Mouse (Mus musculus) intestine, embryonic 14.5 days (tissue): ENCODE data around the gene Serac1. TPM values are rescaled to one million over a fixed set of nuclear protein-coding genes. Genes with fewer than 3 reads are reported as not detected.

Experiments
- ATAC-seq: fragments of 200-750 bp; cut with Nextera tagmentation; replicated peaks from 2 replicates; pipeline ENCODE4 v1.8.0; 2017; ENCODE audit warnings: low read depth, moderate number of reproducible peaks, moderate TSS enrichment, moderate library complexity; ENCODE audit not compliant: low FRiP score, low TSS enrichment
- DNase-seq: peaks from one replicate; pipeline ENCODE4 v3.0.0-alpha.2; 2018; ENCODE audit warnings: low spot score
- H3K27ac ChIP-seq: fragments of 300-500 bp; sonication (generic); 2 replicates; pipeline ENCODE4 v1.5.1; 2014; ENCODE audit warnings: low read depth, mild to moderate bottlenecking, control low read depth
- H3K27me3 ChIP-seq: fragments of 300-500 bp; sonication (generic); replicated peaks from 2 replicates; pipeline ENCODE4 v1.6.1; 2014; ENCODE audit warnings: low read length, control low read depth; ENCODE audit not compliant: control insufficient read depth, insufficient read depth
- H3K36me3 ChIP-seq: fragments of 300-500 bp; sonication (generic); 2 replicates; pipeline ENCODE4 v1.6.1; 2014; ENCODE audit warnings: low read length, control low read depth; ENCODE audit not compliant: control insufficient read depth, insufficient read depth
- H3K4me1 ChIP-seq: fragments of 300-500 bp; sonication (generic); replicated peaks from 2 replicates; pipeline ENCODE4 v1.6.1; 2014; ENCODE audit warnings: low read length, control low read depth, mixed read lengths; ENCODE audit not compliant: control insufficient read depth, insufficient read depth
- H3K4me2 ChIP-seq: fragments of 300-500 bp; sonication (generic); 2 replicates; pipeline ENCODE4 v1.6.1; 2014; ENCODE audit warnings: low read length
- H3K4me3 ChIP-seq: fragments of 300-500 bp; sonication (generic); 2 replicates; pipeline ENCODE4 v1.5.1; 2014; ENCODE audit warnings: low read depth, low read length, control low read depth, mixed read lengths
- H3K9ac ChIP-seq: fragments of 300-500 bp; sonication (generic); 2 replicates; pipeline ENCODE4 v1.6.1; 2014; ENCODE audit warnings: mild to moderate bottlenecking, low read length
- H3K9me3 ChIP-seq: fragments of 300-500 bp; sonication (generic); 2 replicates; pipeline ENCODE4 v1.6.1; 2016; ENCODE audit warnings: low read length, control low read depth; ENCODE audit not compliant: control insufficient read depth
- WGBS: fragments of 180-500 bp; shearing (Covaris S2); extraction: QIAGEN DNeasy Blood & Tissue Kit; methylation state at CpG from one replicate; pipeline ENCODE4 v1.1.7; 2014; 5-methylcytosine and 5-hydroxymethylcytosine counted together
- polyA plus RNA-seq: library from polyadenylated mRNA; unstranded; fragments of >200 nt; fragmentation: Nextera tagmentation; extraction: Ambion mirVana; gene quantifications from 2 replicates; pipeline ENCODE4 v1.2.1, GENCODE M21; 2014

Gene Serac1
- 5.1 and 5.4 TPM in 2 replicates for polyA plus RNA-seq

DNA sequence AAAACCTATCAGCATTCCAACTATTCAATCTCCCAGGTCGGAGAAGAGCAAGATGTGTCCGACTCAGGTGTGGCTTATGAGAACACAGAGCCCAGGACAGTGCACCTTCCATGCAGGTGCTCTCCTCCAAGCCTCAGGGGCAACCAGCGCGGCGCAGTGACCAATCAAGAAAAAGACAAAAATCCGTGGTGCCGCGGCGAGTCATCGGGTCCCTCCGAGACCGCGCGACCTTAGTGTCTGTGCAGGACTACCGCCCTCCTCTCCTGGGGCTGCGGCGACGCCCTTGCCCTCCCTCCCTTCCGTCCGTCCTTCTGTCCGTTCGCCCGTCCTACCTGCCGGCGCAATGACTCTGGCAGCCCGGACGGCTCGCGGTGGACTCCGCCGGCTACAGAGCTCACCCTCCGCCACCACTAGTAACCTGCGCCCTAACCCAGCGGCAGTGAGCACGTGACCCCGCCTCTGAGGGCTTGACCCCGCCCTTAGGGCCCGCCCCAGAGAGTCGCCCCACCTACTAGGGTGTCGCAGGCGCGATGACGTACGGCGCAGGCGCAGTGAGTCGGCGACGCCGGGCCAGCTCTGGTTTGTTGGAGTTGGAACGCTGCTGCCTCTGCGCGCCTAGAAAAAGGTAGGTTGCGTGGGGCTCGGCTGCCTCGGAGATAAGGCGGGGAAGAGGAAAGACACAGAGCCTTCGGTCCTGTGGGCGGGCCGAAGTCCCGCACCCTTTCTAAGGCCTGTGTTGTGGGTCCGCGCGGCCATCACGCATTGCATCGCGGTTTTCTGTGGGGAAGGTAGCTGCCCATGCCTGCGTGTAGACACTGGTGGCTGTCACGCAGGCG, at the start of gene Serac1, which contains the start of gene Gtf2h5:
TSS of gene Serac1 (minus strand) at position 455 of the 836 bp plus-strand sequence.
TSS of gene Gtf2h5 (plus strand) at position 500 of the 836 bp plus-strand sequence.
- WGBS: under 1% methylated on average over 70 of the region's 70 CpGs
- peak; percentile 98 for DNase-seq
- H3K36me3 ChIP-seq: peaks cover 18% of the 10 kb centered on the region

DNA sequence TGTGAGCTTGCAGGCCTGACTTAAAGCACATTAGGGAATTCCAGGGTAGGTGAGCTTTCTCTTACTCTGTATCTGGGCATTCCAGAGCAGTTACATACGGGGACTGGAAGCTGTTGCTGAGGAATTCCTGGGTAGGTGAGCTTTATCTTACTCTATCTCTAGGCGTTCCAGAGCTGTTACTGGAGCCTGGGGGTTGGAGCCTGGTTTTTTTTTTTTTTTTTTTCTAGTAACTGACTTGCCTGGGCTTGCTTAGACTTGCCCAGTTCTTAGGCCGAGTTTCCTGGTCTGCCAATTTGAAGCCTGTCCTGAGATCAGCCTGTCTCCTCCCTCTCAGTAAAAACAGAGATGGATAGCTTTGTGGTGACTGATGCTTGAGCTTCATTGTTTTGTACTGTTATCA, 48.5 kb upstream of the Serac1 start:
- Histone ChIP-seq H3K27ac (no peak overlapping the region), H3K4me1 (no peaks in the 10 kb centered on the region), H3K4me2 (no peak overlapping the region), H3K9ac (no peak overlapping the region), H3K27me3 (no peaks in the 10 kb centered on the region), H3K36me3 (peaks cover 17% of the 10 kb centered on the region), H3K4me3 (no peak overlapping the region), H3K9me3 (no peaks in the 10 kb centered on the region)
- DNase-seq (no peak), ATAC-seq (no peak)
- 25% methylated on average over 3 of the region's 3 CpGs for WGBS

More for the DNA sequence above, at the start of gene Serac1, which contains the start of gene Gtf2h5:
- Histone ChIP-seq H3K27ac (peak within 1 kb of the TSS; percentile 79), H3K4me3 (peak within 1 kb of the TSS; percentile 84), H3K4me1 (peaks cover 9% of the 10 kb centered on the region; the same call in 1 of the 2 replicates), H3K9me3 (no peaks in the 10 kb centered on the region), H3K27me3 (no peaks in the 10 kb centered on the region), H3K4me2 (peak within 1 kb of the TSS; percentile 85), H3K9ac (peak within 1 kb of the TSS; percentile 83)
- peak; percentile 98 for ATAC-seq

DNA sequence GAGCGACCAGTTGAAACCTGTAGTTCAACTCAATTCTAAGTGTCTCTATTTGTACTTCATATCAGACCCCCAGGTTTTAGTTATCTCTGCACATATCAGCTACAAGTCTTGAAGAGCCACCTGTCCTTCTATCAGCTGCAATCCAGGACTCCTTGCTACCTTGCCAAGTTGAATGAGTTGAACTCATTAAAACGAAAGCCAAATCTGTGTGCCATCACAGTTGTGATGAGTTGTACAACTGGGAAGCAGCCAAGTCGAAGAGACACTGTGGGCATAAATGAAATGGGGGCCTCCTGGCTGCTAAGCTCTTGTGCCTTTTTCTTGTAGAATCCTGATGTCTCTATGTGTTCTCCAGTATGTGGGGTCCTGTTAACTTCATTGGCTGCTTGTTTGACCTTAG, 45.9 kb upstream of the Serac1 start:
- Histone ChIP-seq H3K9me3 (no peaks in the 10 kb centered on the region), H3K4me1 (no peaks in the 10 kb centered on the region), H3K27ac (no peak overlapping the region), H3K36me3 (peaks cover 28% of the 10 kb centered on the region), H3K27me3 (no peaks in the 10 kb centered on the region), H3K4me2 (no peak overlapping the region), H3K4me3 (no peak overlapping the region), H3K9ac (no peak overlapping the region)
- no peak for ATAC-seq
- DNase-seq: no peak
- 99% methylated on average over 3 of the region's 3 CpGs for WGBS

GRCm38 (mm10) chr17:6123776-6124175, 44.2 kb upstream of the Serac1 start:
- no peaks in the 10 kb centered on the region for H3K27me3 ChIP-seq
- no peaks in the 10 kb centered on the region for H3K9me3 ChIP-seq
- no peak overlapping the region for H3K9ac ChIP-seq
- H3K4me2 ChIP-seq: no peak overlapping the region
- WGBS: 89% methylated on average over 4 of the region's 4 CpGs
- no peak overlapping the region for H3K4me3 ChIP-seq
- no peak overlapping the region for H3K27ac ChIP-seq
- H3K36me3 ChIP-seq: peaks cover 28% of the 10 kb centered on the region
- DNase-seq (no peak), ATAC-seq (no peak)
- H3K4me1 ChIP-seq: no peaks in the 10 kb centered on the region

DNA sequence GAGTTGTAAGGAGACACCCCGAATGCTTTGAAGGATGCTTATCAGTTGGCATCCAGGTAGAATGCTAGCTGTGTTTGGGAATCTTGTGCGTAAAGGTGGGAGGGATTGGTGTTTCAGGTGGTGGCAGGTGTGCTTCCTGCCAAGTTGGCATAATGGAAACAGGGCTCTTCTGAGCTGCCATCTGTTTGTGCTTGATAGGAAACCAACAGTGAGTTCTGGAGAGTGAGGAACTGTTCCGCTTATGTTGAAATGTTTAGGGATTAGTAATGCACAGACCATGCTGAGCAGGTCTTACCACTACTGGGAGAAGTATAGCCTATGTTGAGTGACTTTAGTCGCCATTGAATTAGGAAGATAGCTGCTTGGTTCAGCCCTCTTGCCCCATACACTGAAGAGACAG, 39.3 kb upstream of the Serac1 start:
- H3K4me2 ChIP-seq: no peak overlapping the region
- H3K9ac ChIP-seq: no peak overlapping the region
- WGBS: 91% methylated on average over 4 of the region's 4 CpGs
- no peak for DNase-seq
- H3K36me3 ChIP-seq: peaks cover 23% of the 10 kb centered on the region
- ATAC-seq: no peak
- H3K4me3 ChIP-seq: no peak overlapping the region
- no peaks in the 10 kb centered on the region for H3K27me3 ChIP-seq
- H3K9me3 ChIP-seq: no peaks in the 10 kb centered on the region
- no peaks in the 10 kb centered on the region for H3K4me1 ChIP-seq
- no peak overlapping the region for H3K27ac ChIP-seq

- DNase-seq (no peak), ATAC-seq (no peak)
- Histone ChIP-seq H3K36me3 (peaks cover 15% of the 10 kb centered on the region), H3K27me3 (no peaks in the 10 kb centered on the region), H3K4me3 (no peak overlapping the region), H3K4me1 (no peaks in the 10 kb centered on the region), H3K4me2 (no peak overlapping the region), H3K9ac (no peak overlapping the region), H3K9me3 (no peaks in the 10 kb centered on the region), H3K27ac (no peak overlapping the region)
- 75% methylated on average over 3 of the region's 3 CpGs for WGBS
These were observed 38.4 kb upstream of the Serac1 start for GRCm38 (mm10) chr17:6117917-6118316.

DNA sequence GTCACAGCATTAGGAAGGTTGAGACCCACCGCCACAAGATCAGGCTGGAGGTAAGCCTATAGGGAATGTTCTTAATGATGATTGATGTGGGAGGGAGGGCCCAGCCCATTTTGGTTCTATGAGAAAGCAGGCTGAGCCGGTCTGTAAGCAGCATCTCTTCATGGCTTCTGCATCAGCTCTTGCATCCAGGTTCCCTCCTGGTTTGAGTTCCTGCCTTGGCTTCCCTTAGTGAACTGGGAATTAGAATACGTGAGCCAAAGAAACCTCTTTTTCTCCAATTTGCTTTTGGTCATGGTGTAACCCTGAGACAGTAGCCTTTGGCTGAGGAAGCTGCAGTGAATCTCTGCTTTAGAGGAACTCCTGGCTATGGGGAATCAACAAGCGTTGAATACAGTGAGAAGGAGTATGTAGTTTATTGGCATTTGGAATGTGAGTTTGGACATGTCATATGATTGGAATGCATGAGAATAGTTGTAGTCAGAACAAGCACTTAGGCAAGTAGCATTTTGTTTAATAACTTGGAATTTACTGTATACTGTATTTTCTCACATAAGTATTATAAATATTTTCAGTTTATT, 37.7 kb upstream of the Serac1 start:
- no peaks in the 10 kb centered on the region for H3K4me1 ChIP-seq
- no peak overlapping the region for H3K4me2 ChIP-seq
- DNase-seq: no peak
- no peak for ATAC-seq
- H3K4me3 ChIP-seq: no peak overlapping the region
- no peak overlapping the region for H3K9ac ChIP-seq
- H3K27me3 ChIP-seq: no peaks in the 10 kb centered on the region
- H3K36me3 ChIP-seq: peaks cover 8% of the 10 kb centered on the region
- no peak overlapping the region for H3K27ac ChIP-seq
- no peaks in the 10 kb centered on the region for H3K9me3 ChIP-seq
- 70% methylated on average over 4 of the region's 4 CpGs for WGBS

GRCm38 (mm10) chr17:6115085-6115484, 35.5 kb upstream of the Serac1 start:
- Histone ChIP-seq H3K9me3 (no peaks in the 10 kb centered on the region), H3K4me3 (no peak overlapping the region), H3K4me2 (no peak overlapping the region), H3K4me1 (no peaks in the 10 kb centered on the region), H3K9ac (no peak overlapping the region), H3K27ac (no peak overlapping the region), H3K27me3 (no peaks in the 10 kb centered on the region), H3K36me3 (peaks cover 8% of the 10 kb centered on the region; the same call in 1 of the 2 replicates)
- DNase-seq (no peak), ATAC-seq (no peak)
- 93% methylated on average over 9 of the region's 9 CpGs for whole genome bisulfite sequencing
